Mouse (Mus musculus) bone marrow, adult 2 months (tissue): ENCODE measurements around the gene Tmem9.

Source experiments
- CTCF ChIP-seq: fragments of 200-500 bp; IDR thresholded peaks from 2 replicates; pipeline ENCODE4 v1.5.1; 2011; ENCODE audit warnings: low read length, control low read depth; ENCODE audit not compliant: control insufficient read depth, insufficient read depth
- POLR2A ChIP-seq: fragments of 200-500 bp; IDR thresholded peaks from 2 replicates; pipeline ENCODE4 v1.6.1; 2011; ENCODE audit warnings: low read depth, mild to moderate bottlenecking, control low read depth, low read length, borderline replicate concordance; ENCODE audit not compliant: control insufficient read depth

DNA sequence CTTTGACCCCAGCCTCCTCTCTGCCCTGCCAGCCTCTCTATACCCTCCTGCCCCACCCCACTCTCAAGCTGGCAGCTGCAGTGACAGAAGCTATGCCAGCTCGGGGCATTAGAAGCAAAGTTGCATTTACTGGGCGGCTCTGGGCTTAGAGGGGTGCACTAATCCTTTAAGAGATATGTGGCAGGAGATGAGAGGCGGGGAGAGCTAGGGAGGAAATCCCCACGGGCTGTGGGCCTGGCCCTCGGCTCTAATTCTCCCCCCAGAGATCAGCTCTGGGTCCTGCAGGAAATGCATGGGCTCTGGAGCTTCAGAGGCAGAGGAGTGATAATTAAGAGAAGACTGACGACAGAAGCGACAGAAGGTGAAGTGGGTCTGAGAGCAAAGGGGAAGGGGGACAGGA lies 25.0 kb downstream of the Tmem9 start:
- TF ChIP-seq POLR2A, result no peak
- TF ChIP-seq CTCF, result no peak
